8 mouse cellular contexts compared by ENCODE assay signal in genomic region chr19:41384922-41385508, GRCm38 (mm10). TPM values are rescaled to one million over a fixed set of nuclear protein-coding genes. Genes with fewer than 3 reads are reported as not detected.
DNase-seq lines count a peak whose midpoint lies in the region; ATAC-seq and TF ChIP-seq lines count a peak whose summit lies in the region.

Gene Pik3ap1, minus strand, starts transcription at chr19:41385102.

- under 1% methylated on average over 41 of the region's 41 CpGs for WGBS in embryonic facial prominence, embryonic 13.5 days
- under 1% methylated on average over 41 of the region's 41 CpGs for WGBS in large intestine, adult 2 months

- TF ChIP-seq CTCF in G1E (IDR thresholded peaks at IDR 0.05; ENCODE audit: low read depth, low read length) = no peak

- DNase-seq in B cell, adult 2 months = peak; percentile 83
- no peak for DNase-seq in G1E (ENCODE audit: low spot score)
- peak; percentile 24 to 35 for DNase-seq in heart, postnatal 10 days
- no peak for DNase-seq in large intestine, adult 2 months (ENCODE audit: low read depth, low spot score)
- DNase-seq in spleen, postnatal 36 days (ENCODE audit: low spot score in 2 of 2) = peak; percentile 80
- no peak for DNase-seq in left cerebral cortex, postnatal 25 days (ENCODE audit: low spot score in 2 of 2)

- no peak within 1 kb of the TSS for H3K27ac ChIP-seq in embryonic facial prominence, embryonic 13.5 days

- no peaks in the 10 kb centered on the region for H3K9me3 ChIP-seq in G1E (replicated peaks)
- H3K9me3 ChIP-seq in embryonic facial prominence, embryonic 13.5 days = no peaks in the 10 kb centered on the region

- H3K4me2 ChIP-seq in embryonic facial prominence, embryonic 13.5 days = peak within 1 kb of the TSS; percentile 99

- peaks cover 3% of the 10 kb centered on the region; the same call in 1 of the 2 replicates for H3K4me1 ChIP-seq in G1E (ENCODE audit: insufficient read depth, low read depth, low read length)
- H3K4me1 ChIP-seq in embryonic facial prominence, embryonic 13.5 days = peaks cover 16% of the 10 kb centered on the region; the same call in 1 of the 2 replicates

- peak within 1 kb of the TSS; percentile 11; the same call in 1 of the 2 replicates for H3K4me3 ChIP-seq in G1E (ENCODE audit: low read depth, low read length)
- H3K4me3 ChIP-seq in embryonic facial prominence, embryonic 13.5 days = peak within 1 kb of the TSS; percentile 55

- H3K36me3 ChIP-seq in G1E (replicated peaks) = no peaks in the 10 kb centered on the region
- no peaks in the 10 kb centered on the region for H3K36me3 ChIP-seq in embryonic facial prominence, embryonic 13.5 days

- intact Hi-C loops in heart, postnatal 10 days (cut with DNase I) = no loop called here
- intact Hi-C loops in left cerebral cortex, postnatal 25 days (cut with DNase I) = no loop called here

- peak within 1 kb of the TSS; percentile 66 for H3K9ac ChIP-seq in embryonic facial prominence, embryonic 13.5 days

- H3K27me3 ChIP-seq in G1E (ENCODE audit: insufficient read depth, low read length) = peaks cover 11% of the 10 kb centered on the region
- peaks cover 31% of the 10 kb centered on the region for H3K27me3 ChIP-seq in embryonic facial prominence, embryonic 13.5 days

- ATAC-seq in G1E (ENCODE audit: extremely low read depth, insufficient number of reproducible peaks, low FRiP score, poor library complexity, severe bottlenecking) = no peak
- no peak for ATAC-seq in embryonic facial prominence, embryonic 13.5 days (ENCODE audit: insufficient number of reproducible peaks, insufficient read depth, low FRiP score, low TSS enrichment, low read depth)
- ATAC-seq in megakaryocyte progenitor cell, adult 5-6 weeks (replicated peaks; ENCODE audit: poor library complexity) = peak; percentile 71

RNA-seq across cellular contexts. Expression of gene Pik3ap1, which starts in this region (rescaled TPM):
- 0.19 TPM in 1 of 2 replicates, not detected in the other for total RNA-seq in G1E (2014; fragmentation: Nextera tagmentation)
- 0.12 and 0.16 TPM in 2 replicates for total RNA-seq in G1E (2017)
- 0.07 and 0.09 TPM in 2 replicates for polyA plus RNA-seq in G1E (2012)
- polyA plus RNA-seq in embryonic facial prominence, embryonic 13.5 days (2015; fragmentation: Nextera tagmentation; extraction: Ambion mirVana) = 1.8 and 1.9 TPM in 2 replicates
- 1 to 10 TPM; 1.1 to 1.6 TPM for total RNA-seq in heart, postnatal 10 days (2021)
- polyA plus RNA-seq in large intestine, adult 2 months (2012; rRNA removed) = 8.3 and 13.1 TPM in 2 replicates
- 26.5 and 30.5 TPM in 2 replicates for total RNA-seq in megakaryocyte progenitor cell, adult 5-6 weeks (2015)
- total RNA-seq in megakaryocyte progenitor cell, adult 5-6 weeks (2017) = 23.5 and 24.4 TPM in 2 replicates
- 1 to 10 TPM; 1.8 to 3.0 TPM for total RNA-seq in left cerebral cortex, postnatal 25 days (2021)

Comparison
In these comparisons a context has a peak if more than half of its experiments do, and no peak if none do; other contexts are left out.
1. RNA of gene Pik3ap1 (total RNA-seq): 23.5 to 30.5 TPM in megakaryocyte progenitor cell, adult 5-6 weeks; 1.8 to 3.0 TPM in left cerebral cortex, postnatal 25 days, 1.1 to 1.6 TPM in heart, postnatal 10 days and 0.12 to 0.19 TPM in G1E; every median in the first group is over 4 times any median in the second.
2. DNase-seq: peak in B cell, adult 2 months (2 of 2), heart, postnatal 10 days (2 of 2) and spleen, postnatal 36 days (2 of 2); none in G1E (single experiment), large intestine, adult 2 months (single experiment) and left cerebral cortex, postnatal 25 days (0 of 2).